Mouse (Mus musculus) myocyte (in vitro differentiated cells): ENCODE data around the gene Asb16. TPM values are rescaled to one million over a fixed set of nuclear protein-coding genes. Genes with fewer than 3 reads are reported as not detected.
A peak's percentile ranks its signal among the peaks of the same experiment; 100 is the strongest.

ENCODE experiments used
- H3K27me3 ChIP-seq: one replicate; pipeline ENCODE4 v1.6.1; 2011; ENCODE audit not compliant: control insufficient read depth, insufficient read depth, insufficient read length
- H3K36me3 ChIP-seq: one replicate; pipeline ENCODE4 v1.6.1; 2011; ENCODE audit not compliant: control insufficient read depth, insufficient read depth
- H3K4me2 ChIP-seq: one replicate; pipeline ENCODE4 v1.6.1; 2011; ENCODE audit warnings: low read depth, control low read depth
- H3K4me3 ChIP-seq: one replicate; pipeline ENCODE4 v1.5.1; 2011; ENCODE audit warnings: mild to moderate bottlenecking, control low read depth, moderate library complexity
- H3K79me2 ChIP-seq: one replicate; pipeline ENCODE4 v1.6.1; 2011; ENCODE audit not compliant: control insufficient read depth, insufficient read depth
- H3ac ChIP-seq: one replicate; pipeline ENCODE4 v1.6.1; 2011; ENCODE audit not compliant: control insufficient read depth, insufficient read length
- CEBPB ChIP-seq: IDR thresholded peaks from 2 replicates; pipeline ENCODE4 v1.6.1; 2011; ENCODE audit warnings: mild to moderate bottlenecking, moderate library complexity; ENCODE audit not compliant: poor library complexity, insufficient read depth, severe bottlenecking
- E2F4 ChIP-seq: IDR thresholded peaks from one replicate; pipeline ENCODE4 v1.6.1; 2011; ENCODE audit warnings: mild to moderate bottlenecking, control low read depth, moderate library complexity; ENCODE audit not compliant: insufficient read depth
- MAX ChIP-seq: IDR thresholded peaks from one replicate; pipeline ENCODE4 v1.6.1; 2011; ENCODE audit warnings: low read depth, mild to moderate bottlenecking, control low read depth
- MYOD1 ChIP-seq, 3 experiments: IDR thresholded peaks; one replicate each; pipeline ENCODE4 v1.6.1; 2011; ENCODE audit warnings: control low read depth in 2 of 3, low read depth in 2 of 3, mild to moderate bottlenecking in 2 of 3, moderate library complexity in 1 of 3; ENCODE audit not compliant: insufficient read length in 2 of 3, control insufficient read depth in 1 of 3
- MYOG ChIP-seq, 3 experiments: IDR thresholded peaks; one replicate each; pipeline ENCODE4 v1.6.1; 2011; ENCODE audit warnings: control low read depth in 2 of 3, low read depth in 2 of 3, mild to moderate bottlenecking in 2 of 3; ENCODE audit not compliant: insufficient read length in 2 of 3, control insufficient read depth in 1 of 3, insufficient read depth in 1 of 3
- POLR2A ChIP-seq: IDR thresholded peaks from one replicate; pipeline ENCODE4 v1.6.1; 2011; ENCODE audit warnings: low read depth, mild to moderate bottlenecking, control low read depth, moderate library complexity; ENCODE audit not compliant: insufficient read length
- POLR2AphosphoS2 ChIP-seq: IDR thresholded peaks from one replicate; pipeline ENCODE4 v1.6.1; 2011; ENCODE audit warnings: low read depth, control low read depth; ENCODE audit not compliant: insufficient read length
- REST ChIP-seq: IDR thresholded peaks from one replicate; pipeline ENCODE4 v1.6.1; 2011; ENCODE audit warnings: mild to moderate bottlenecking, control low read depth, moderate library complexity; ENCODE audit not compliant: insufficient read depth, insufficient read length
- SRF ChIP-seq: IDR thresholded peaks from one replicate; pipeline ENCODE4 v1.6.1; 2011; ENCODE audit warnings: low read depth; ENCODE audit not compliant: control insufficient read depth, insufficient read length
- TCF12 ChIP-seq: IDR thresholded peaks from one replicate; pipeline ENCODE4 v1.6.1; 2011; ENCODE audit warnings: mild to moderate bottlenecking, control low read depth; ENCODE audit not compliant: poor library complexity, insufficient read depth, severe bottlenecking
- TCF3 ChIP-seq: IDR thresholded peaks from one replicate; pipeline ENCODE4 v1.6.1; 2011; ENCODE audit warnings: low read depth, control low read depth; ENCODE audit not compliant: insufficient read length
- USF1 ChIP-seq: IDR thresholded peaks from one replicate; pipeline ENCODE4 v1.6.1; 2011; ENCODE audit warnings: low read depth, mild to moderate bottlenecking, control low read depth, moderate library complexity
- polyA plus RNA-seq: library from polyadenylated mRNA; unstranded; fragments of >200 nt; fragmentation: generic; extraction: Trizol; gene quantifications from one replicate; pipeline ENCODE4 v1.2.1, GENCODE M21; 2012; ENCODE audit warnings: missing spikeins

Gene Asb16
- polyA plus RNA-seq, 1 experiment: 5.1 TPM

DNA sequence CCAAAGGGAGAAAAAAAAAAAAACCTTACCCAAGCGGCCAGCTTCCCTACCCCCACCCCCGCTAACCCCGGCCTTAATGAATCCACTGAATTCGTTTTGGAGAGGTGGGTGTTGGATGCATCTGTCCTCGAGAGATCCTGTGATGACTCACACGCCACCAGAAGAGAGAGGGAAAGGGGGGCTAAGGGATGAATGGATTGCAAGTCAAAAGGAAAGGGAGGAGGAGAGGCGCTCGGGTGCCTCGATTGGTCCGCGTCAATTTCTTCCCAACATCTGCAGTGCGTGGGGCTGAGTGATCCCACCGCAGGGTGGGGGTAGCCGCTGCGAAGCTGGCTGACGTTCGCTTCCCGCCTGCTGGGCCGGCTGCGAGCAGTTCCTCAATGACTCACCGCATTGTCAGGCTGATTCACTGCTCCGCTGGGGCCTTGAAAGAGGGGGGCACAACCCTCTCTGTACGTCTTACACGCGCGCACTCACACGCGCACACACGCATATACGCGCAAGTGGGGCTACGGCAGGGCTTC, 23.6 kb upstream of the Asb16 start:
- no peak overlapping the region for H3ac ChIP-seq
- H3K4me3 ChIP-seq: peak overlapping the region; percentile 19
- peak overlapping the region; percentile 81 for H3K4me2 ChIP-seq
- peaks cover 9% of the 10 kb centered on the region for H3K79me2 ChIP-seq
- no peaks in the 10 kb centered on the region for H3K27me3 ChIP-seq
- H3K36me3 ChIP-seq: no peaks in the 10 kb centered on the region
- TF ChIP-seq REST: no peak
- no peak for TF ChIP-seq USF1
- no peak for TF ChIP-seq TCF3
- TF ChIP-seq SRF: no peak
- TF ChIP-seq TCF12: peak; percentile 2
- peak in 2 of 3 experiments; percentile 28 to 58 for TF ChIP-seq MYOG (IDR thresholded peaks at IDR 0.05; ENCODE audit: control insufficient read depth in 1 of 3, insufficient read depth in 1 of 3, insufficient read length in 2 of 3, low read depth in 2 of 3)
- no peak for TF ChIP-seq MAX
- TF ChIP-seq MYOD1 (IDR thresholded peaks at IDR 0.05; ENCODE audit: control insufficient read depth in 1 of 3, insufficient read length in 2 of 3, low read depth in 2 of 3): peak in 1 of 3 experiments; percentile 74
- TF ChIP-seq E2F4: peak; percentile 27
- no peak for TF ChIP-seq POLR2AphosphoS2
- TF ChIP-seq POLR2A: peak; percentile 34

GRCm38 (mm10) chr11:102245581-102246272, 22.8 kb upstream of the Asb16 start:
- Histone ChIP-seq H3K36me3 (no peaks in the 10 kb centered on the region), H3K4me3 (peak overlapping the region; percentile 19), H3ac (no peak overlapping the region), H3K79me2 (peaks cover 9% of the 10 kb centered on the region), H3K27me3 (no peaks in the 10 kb centered on the region), H3K4me2 (peak overlapping the region; percentile 81)
- TF ChIP-seq CEBPB (no peak), MYOD1 (IDR thresholded peaks at IDR 0.05; ENCODE audit: control insufficient read depth in 1 of 3, insufficient read length in 2 of 3, low read depth in 2 of 3) (no peak), POLR2A (no peak), TCF12 (no peak), POLR2AphosphoS2 (no peak), SRF (no peak)

GRCm38 (mm10) chr11:102246273-102246635, 22.3 kb upstream of the Asb16 start:
- Histone ChIP-seq H3ac (no peak overlapping the region), H3K27me3 (no peaks in the 10 kb centered on the region), H3K4me2 (no peak overlapping the region), H3K36me3 (no peaks in the 10 kb centered on the region), H3K4me3 (no peak overlapping the region), H3K79me2 (peaks cover 9% of the 10 kb centered on the region)
- no peak for TF ChIP-seq TCF12
- no peak for TF ChIP-seq E2F4
- no peak for TF ChIP-seq CEBPB
- TF ChIP-seq MAX: no peak
- TF ChIP-seq REST: no peak
- TF ChIP-seq MYOD1 (IDR thresholded peaks at IDR 0.05; ENCODE audit: control insufficient read depth in 1 of 3, insufficient read length in 2 of 3, low read depth in 2 of 3): no peak
- TF ChIP-seq TCF3: no peak
- TF ChIP-seq POLR2AphosphoS2: no peak
- TF ChIP-seq USF1: no peak
- TF ChIP-seq SRF: no peak
- no peak for TF ChIP-seq POLR2A

- TF ChIP-seq TCF3 (no peak), TCF12 (no peak), MYOG (IDR thresholded peaks at IDR 0.05; ENCODE audit: control insufficient read depth in 1 of 3, insufficient read depth in 1 of 3, insufficient read length in 2 of 3, low read depth in 2 of 3) (no peak), MAX (no peak), USF1 (no peak), SRF (no peak), POLR2A (no peak), REST (no peak), E2F4 (no peak), POLR2AphosphoS2 (no peak), CEBPB (no peak), MYOD1 (IDR thresholded peaks at IDR 0.05; ENCODE audit: control insufficient read depth in 1 of 3, insufficient read length in 2 of 3, low read depth in 2 of 3) (no peak)
- no peaks in the 10 kb centered on the region for H3K36me3 ChIP-seq
Measured at GRCm38 (mm10) chr11:102246871-102247270, 21.7 kb upstream of the Asb16 start.

More at GRCm38 (mm10) chr11:102246871-102247270, 21.7 kb upstream of the Asb16 start:
- Histone ChIP-seq H3K4me2 (no peak overlapping the region), H3ac (no peak overlapping the region), H3K79me2 (peaks cover 9% of the 10 kb centered on the region), H3K27me3 (no peaks in the 10 kb centered on the region), H3K4me3 (no peak overlapping the region)
